Mouse (Mus musculus) neural tube, embryonic 12.5 days (tissue): ENCODE results near the gene Lig1. TPM values are rescaled to one million over a fixed set of nuclear protein-coding genes. Genes with fewer than 3 reads are reported as not detected.
"Not testable (repeated sequence)": the region's sequence is repeated elsewhere in the genome, so short reads cannot be mapped to it uniquely, and the experiment has no call there.

ENCODE experiments used
- ATAC-seq: fragments of 200-750 bp; cut with Nextera tagmentation; 2 replicates; pipeline ENCODE4 v1.8.0; 2017; ENCODE audit warnings: low read depth, mild to moderate bottlenecking, moderate TSS enrichment, moderate library complexity; ENCODE audit not compliant: low FRiP score
- H3K27ac ChIP-seq: fragments of 300-500 bp; sonication (generic); 2 replicates; pipeline ENCODE4 v1.5.1; 2016
- H3K27me3 ChIP-seq: fragments of 300-500 bp; sonication (generic); replicated peaks from 2 replicates; pipeline ENCODE4 v1.6.1; 2016; ENCODE audit warnings: mild to moderate bottlenecking
- H3K36me3 ChIP-seq: fragments of 300-500 bp; sonication (generic); 2 replicates; pipeline ENCODE4 v1.6.1; 2016; ENCODE audit warnings: mild to moderate bottlenecking
- H3K4me1 ChIP-seq: fragments of 300-500 bp; sonication (generic); 2 replicates; pipeline ENCODE4 v1.6.1; 2016
- H3K4me2 ChIP-seq: fragments of 300-500 bp; sonication (generic); replicated peaks from 2 replicates; pipeline ENCODE4 v1.6.1; 2016; ENCODE audit warnings: mild to moderate bottlenecking
- H3K4me3 ChIP-seq: fragments of 300-500 bp; sonication (generic); 2 replicates; pipeline ENCODE4 v1.5.1; 2016
- H3K9ac ChIP-seq: fragments of 300-500 bp; sonication (generic); 2 replicates; pipeline ENCODE4 v1.6.1; 2016; ENCODE audit warnings: mild to moderate bottlenecking
- H3K9me3 ChIP-seq: fragments of 300-500 bp; sonication (generic); 2 replicates; pipeline ENCODE4 v1.6.1; 2016; ENCODE audit warnings: mild to moderate bottlenecking
- WGBS: fragments of 180-500 bp; shearing (Covaris S2); methylation state at CpG from one replicate; pipeline ENCODE4 v1.1.7; 2016; 5-methylcytosine and 5-hydroxymethylcytosine counted together
- polyA plus RNA-seq: library from polyadenylated mRNA; unstranded; fragments of >200 nt; fragmentation: Nextera tagmentation; extraction: Ambion mirVana; gene quantifications from 2 replicates; pipeline ENCODE4 v1.2.1, GENCODE M21; 2016

The Lig1 gene
- 68.9 and 71.2 TPM in 2 replicates for polyA plus RNA-seq

- Histone ChIP-seq H3K9me3 (no peaks in the 10 kb centered on the region), H3K4me1 (peaks cover 4% of the 10 kb centered on the region; the same call in 1 of the 2 replicates), H3K4me2 (peak within 1 kb of the TSS; percentile 65), H3K27ac (no peak within 1 kb of the TSS), H3K9ac (peak within 1 kb of the TSS; percentile 75), H3K4me3 (peak within 1 kb of the TSS; percentile 60), H3K36me3 (peaks cover 33% of the 10 kb centered on the region), H3K27me3 (no peaks in the 10 kb centered on the region)
- ATAC-seq: no peak
- 97% methylated on average over 16 of the region's 16 CpGs for WGBS
Measured at GRCm38 (mm10) chr7:13277081-13277480, at the start of gene Lig1. Gene Lig1 (plus strand): TSS chr7:13277283.

GRCm38 (mm10) chr7:13260746-13261700 lies 16.1 kb upstream of the Lig1 start:
- Histone ChIP-seq H3K27me3 (no peaks in the 10 kb centered on the region), H3K9me3 (no peaks in the 10 kb centered on the region), H3K4me1 (no peaks in the 10 kb centered on the region), H3K4me2 (no peak overlapping the region), H3K9ac (no peak overlapping the region), H3K27ac (no peak overlapping the region), H3K4me3 (no peak overlapping the region), H3K36me3 (peaks cover 4% of the 10 kb centered on the region; the same call in 1 of the 2 replicates)
- 56% methylated on average over 50 of the region's 50 CpGs for WGBS
- ATAC-seq: no peak

GRCm38 (mm10) chr7:13263851-13264250 lies 13.2 kb upstream of the Lig1 start:
- Histone ChIP-seq H3K9ac (no peak overlapping the region), H3K4me1 (no peaks in the 10 kb centered on the region), H3K4me2 (no peak overlapping the region), H3K27ac (no peak overlapping the region), H3K27me3 (no peaks in the 10 kb centered on the region), H3K9me3 (no peaks in the 10 kb centered on the region), H3K4me3 (no peak overlapping the region), H3K36me3 (peaks cover 4% of the 10 kb centered on the region; the same call in 1 of the 2 replicates)
- WGBS: 81% methylated on average over 5 of the region's 5 CpGs
- 0 out of 2 replicates have a peak, but pooled peaks have one; percentile 35 for ATAC-seq

- Histone ChIP-seq H3K4me3 (no peak overlapping the region), H3K9ac (no peak overlapping the region), H3K27ac (no peak overlapping the region), H3K4me2 (no peak overlapping the region), H3K9me3 (no peaks in the 10 kb centered on the region), H3K4me1 (no peaks in the 10 kb centered on the region), H3K36me3 (peaks cover 4% of the 10 kb centered on the region), H3K27me3 (no peaks in the 10 kb centered on the region)
- WGBS: 54% methylated on average over 2 of the region's 2 CpGs
- ATAC-seq: peak; percentile 8; the same call in 1 of the 2 replicates
Measured at GRCm38 (mm10) chr7:13264396-13264795, 12.7 kb upstream of the Lig1 start.

- no peak overlapping the region for H3K4me3 ChIP-seq
- H3K36me3 ChIP-seq: peaks cover 4% of the 10 kb centered on the region
- no peak overlapping the region for H3K9ac ChIP-seq
- no peak overlapping the region for H3K27ac ChIP-seq
- WGBS: 92% methylated on average over 4 of the region's 4 CpGs
- ATAC-seq: no peak
- H3K4me1 ChIP-seq: no peaks in the 10 kb centered on the region
- no peak overlapping the region for H3K4me2 ChIP-seq
- H3K9me3 ChIP-seq: no peaks in the 10 kb centered on the region
- H3K27me3 ChIP-seq: no peaks in the 10 kb centered on the region
Measured at GRCm38 (mm10) chr7:13268749-13269260, 8.3 kb upstream of the Lig1 start.

- 77% methylated on average over 11 of the region's 11 CpGs for WGBS
- no peak overlapping the region for H3K4me3 ChIP-seq
- H3K9ac ChIP-seq: no peak overlapping the region
- H3K4me2 ChIP-seq: no peak overlapping the region
- H3K4me1 ChIP-seq: no peaks in the 10 kb centered on the region
- peaks cover 4% of the 10 kb centered on the region for H3K36me3 ChIP-seq
- ATAC-seq: no peak
- H3K9me3 ChIP-seq: no peaks in the 10 kb centered on the region
- H3K27me3 ChIP-seq: no peaks in the 10 kb centered on the region
- H3K27ac ChIP-seq: no peak overlapping the region
Measured at GRCm38 (mm10) chr7:13269394-13269793, 7.7 kb upstream of the Lig1 start.

GRCm38 (mm10) chr7:13271704-13272103 lies 5.4 kb upstream of the Lig1 start:
- Histone ChIP-seq H3K36me3 (peaks cover 22% of the 10 kb centered on the region), H3K27me3 (no peaks in the 10 kb centered on the region), H3K9ac (no peak overlapping the region), H3K27ac (no peak overlapping the region), H3K4me1 (no peaks in the 10 kb centered on the region), H3K4me2 (no peak overlapping the region), H3K9me3 (no peaks in the 10 kb centered on the region), H3K4me3 (no peak overlapping the region)
- WGBS: 84% methylated on average over 1 of the region's 1 CpGs
- no peak for ATAC-seq

- Histone ChIP-seq H3K4me1 (peaks cover 4% of the 10 kb centered on the region; the same call in 1 of the 2 replicates), H3K9ac (peak overlapping the region; percentile 75), H3K4me2 (peak overlapping the region; percentile 65), H3K27me3 (no peaks in the 10 kb centered on the region), H3K4me3 (peak overlapping the region; percentile 60), H3K9me3 (no peaks in the 10 kb centered on the region), H3K27ac (no peak overlapping the region), H3K36me3 (peaks cover 33% of the 10 kb centered on the region)
- whole genome bisulfite sequencing: 38% methylated on average over 2 of the region's 2 CpGs
- no peak; the same call in 1 of the 2 replicates for ATAC-seq
Measured at GRCm38 (mm10) chr7:13277833-13278232, 750 bp downstream of the Lig1 start.

GRCm38 (mm10) chr7:13278308-13278891 lies 1.3 kb downstream of the Lig1 start, which contains the start of gene Zswim9:
Gene Zswim9 (minus strand): TSS chr7:13278721.
- H3K4me3 ChIP-seq: peak within 1 kb of the TSS; percentile 60
- H3K27ac ChIP-seq: peak within 1 kb of the TSS; percentile 75
- H3K9ac ChIP-seq: peak within 1 kb of the TSS; percentile 75
- H3K4me2 ChIP-seq: peak within 1 kb of the TSS; percentile 65
- H3K9me3 ChIP-seq: no peaks in the 10 kb centered on the region
- WGBS: under 1% methylated on average over 39 of the region's 39 CpGs
- no peaks in the 10 kb centered on the region for H3K27me3 ChIP-seq
- H3K4me1 ChIP-seq: peaks cover 4% of the 10 kb centered on the region; the same call in 1 of the 2 replicates
- peak; percentile 99 for ATAC-seq
- peaks cover 33% of the 10 kb centered on the region for H3K36me3 ChIP-seq

GRCm38 (mm10) chr7:13278957-13279356 lies 1.9 kb downstream of the Lig1 start:
- ATAC-seq: peak; percentile 72
- H3K27ac ChIP-seq, H3K9me3 ChIP-seq, H3K4me1 ChIP-seq, H3K27me3 ChIP-seq: not testable (repeated sequence)
- Histone ChIP-seq H3K4me2 (peak overlapping the region; percentile 65), H3K36me3 (peaks cover 33% of the 10 kb centered on the region), H3K9ac (peak overlapping the region; percentile 75), H3K4me3 (peak overlapping the region; percentile 60)
- under 1% methylated on average over 21 of the region's 29 CpGs for WGBS

GRCm38 (mm10) chr7:13288621-13289020 lies 11.5 kb downstream of the Lig1 start:
- no peaks in the 10 kb centered on the region for H3K27me3 ChIP-seq
- no peak overlapping the region for H3K4me3 ChIP-seq
- H3K4me2 ChIP-seq: no peak overlapping the region
- H3K36me3 ChIP-seq: peaks cover 68% of the 10 kb centered on the region
- WGBS: 48% methylated on average over 5 of the region's 5 CpGs
- peak; percentile 63; the same call in 1 of the 2 replicates for ATAC-seq
- H3K9me3 ChIP-seq: no peaks in the 10 kb centered on the region
- no peaks in the 10 kb centered on the region for H3K4me1 ChIP-seq
- no peak overlapping the region for H3K9ac ChIP-seq
- H3K27ac ChIP-seq: no peak overlapping the region
